Mouse (Mus musculus): ENCODE measurements at regions not wholly inside any gene's neighbourhood (a gene's known extent, or its start where the extent isn't known, plus 50 kb on each side); places are given as distances from the start of the nearest gene placed in this dataset.

GRCm38 (mm10) chrX:166869515-166869914 lies 284.0 kb upstream of the Egfl6 start:
- Histone ChIP-seq H3K27me3 (ENCODE audit: control insufficient read depth, insufficient read depth, low read length, poor library complexity, severe bottlenecking) (no peaks in the 10 kb centered on the region), H3K36me3 (ENCODE audit: control insufficient read depth, insufficient read depth, low read length, poor library complexity, severe bottlenecking) (no peaks in the 10 kb centered on the region)
- no peak for DNase-seq (ENCODE audit: low read depth, low spot score)

- Histone ChIP-seq H3K27me3 (ENCODE audit: control insufficient read depth, insufficient read depth, low read length, poor library complexity, severe bottlenecking) (no peaks in the 10 kb centered on the region), H3K36me3 (ENCODE audit: control insufficient read depth, insufficient read depth, low read length, poor library complexity, severe bottlenecking) (no peaks in the 10 kb centered on the region)
- no peak for DNase-seq (ENCODE audit: low read depth, low spot score)
These were observed 282.2 kb upstream of the Egfl6 start for GRCm38 (mm10) chrX:166867692-166868091.
